Mouse (Mus musculus) layer of hippocampus, postnatal 25 days (tissue): ENCODE results near the gene Wdcp. TPM values are rescaled to one million over a fixed set of nuclear protein-coding genes. Genes with fewer than 3 reads are reported as not detected.
"Not testable (repeated sequence)": the region's sequence is repeated elsewhere in the genome, so short reads cannot be mapped to it uniquely, and the experiment has no call there.

Source experiments
- DNase-seq, 2 experiments: peaks; one replicate each; pipeline ENCODE4 v3.0.0; 2022; ENCODE audit warnings: mixed read lengths in 2 of 2, low spot score in 1 of 2; ENCODE audit errors: extremely low spot score in 1 of 2
- total RNA-seq, 2 experiments: library from RNA; stranded (reverse); gene quantifications; 2 replicates each; pipeline ENCODE4 v1.2.3; 2021

The Wdcp gene
- total RNA-seq, 2 experiments from 2014 or later, result 12.5 to 14.6 TPM

DNA sequence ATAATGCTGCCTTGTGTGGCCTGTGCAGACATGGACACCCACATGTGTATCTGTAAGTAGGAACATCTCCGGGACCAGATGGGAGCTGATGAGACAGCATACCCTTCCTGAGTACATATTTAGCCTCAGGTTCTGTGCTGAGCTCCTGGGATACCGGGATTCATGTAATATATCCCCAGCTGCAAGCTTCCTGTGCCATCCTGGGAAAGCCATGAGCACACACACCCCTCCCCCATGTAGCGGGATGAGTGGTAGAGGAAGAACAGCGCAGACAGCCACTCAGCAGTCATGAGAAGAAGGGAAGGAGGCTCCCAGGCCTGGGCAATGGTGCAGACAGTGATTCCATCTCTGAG, 21.2 kb downstream of the Wdcp start:
- DNase-seq, result no peak

DNA sequence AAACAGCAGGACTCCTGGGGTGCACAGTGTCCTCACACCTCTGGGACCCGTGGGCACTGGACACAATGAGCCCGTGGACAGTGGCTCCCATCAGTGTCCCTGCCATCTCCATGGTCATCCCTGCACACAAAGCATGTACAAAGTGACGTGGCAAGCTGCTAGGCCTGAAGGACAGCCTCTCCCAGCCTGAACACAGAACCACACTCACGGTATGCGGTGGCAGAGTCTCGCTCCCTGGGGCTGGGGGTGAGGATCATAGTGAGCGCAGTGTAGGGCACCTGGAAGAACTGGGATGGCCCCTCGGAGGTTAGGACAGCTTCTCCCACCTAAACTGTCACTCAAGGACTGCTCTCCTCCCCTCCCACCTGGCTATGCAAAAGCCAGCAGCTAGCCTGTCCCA, 25.8 kb downstream of the Wdcp start:
- no peak for DNase-seq

GRCm38 (mm10) chr12:4871260-4871659, 28.2 kb downstream of the Wdcp start:
- no peak for DNase-seq

DNA sequence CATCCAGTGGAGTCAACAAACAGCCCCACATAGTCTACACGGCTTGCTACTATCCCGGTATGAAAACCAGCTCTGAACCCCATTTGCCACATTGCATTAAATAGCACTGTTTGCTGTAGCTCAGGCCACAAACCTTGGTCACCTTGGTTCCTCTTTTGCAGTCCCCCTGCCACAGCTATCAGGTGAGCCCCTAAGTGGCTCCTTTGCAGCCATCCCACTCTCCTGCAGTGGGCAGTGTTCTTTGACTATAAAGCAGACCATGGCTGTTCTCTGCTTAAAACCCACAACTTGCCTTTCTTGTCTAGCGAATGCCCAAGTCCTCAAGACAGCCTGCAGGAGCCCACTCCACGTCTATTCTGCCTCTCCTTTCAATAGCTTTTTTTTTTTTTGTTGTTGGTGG, 29.2 kb downstream of the Wdcp start:
- DNase-seq, result no peak

- no peak for DNase-seq
Observed at GRCm38 (mm10) chr12:4872983-4873477, 29.9 kb downstream of the Wdcp start.

DNA sequence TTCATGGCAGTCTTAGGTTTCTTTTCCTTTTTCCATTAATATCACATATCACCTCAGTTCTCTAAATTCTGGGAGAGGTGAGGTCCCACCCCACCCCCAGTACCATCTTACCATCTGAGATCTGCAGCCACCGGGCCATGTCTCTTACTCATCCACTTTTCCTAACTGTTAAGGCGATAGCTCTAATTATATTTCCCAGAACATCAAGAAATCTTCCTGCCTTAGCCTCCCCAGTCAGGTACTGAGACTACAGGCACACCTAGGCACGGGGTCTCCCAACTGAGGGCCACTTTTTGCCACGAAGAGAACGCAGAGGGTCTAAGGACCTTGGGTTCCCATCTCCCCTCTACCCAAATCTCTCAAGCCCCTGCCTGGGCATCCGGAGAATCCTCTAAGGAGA, 30.4 kb downstream of the Wdcp start:
- no peak for DNase-seq

GRCm38 (mm10) chr12:4874161-4874927, 31.2 kb downstream of the Wdcp start, which contains the start of gene Mfsd2b:
Mfsd2b (minus strand) TSS chr12:4874359.
- peak in 1 of 2 experiments; percentile 37 for DNase-seq

GRCm38 (mm10) chr12:4875623-4876022, 32.5 kb downstream of the Wdcp start:
- DNase-seq, result no peak

GRCm38 (mm10) chr12:4878296-4878783, 35.2 kb downstream of the Wdcp start:
- DNase-seq, result no peak

DNA sequence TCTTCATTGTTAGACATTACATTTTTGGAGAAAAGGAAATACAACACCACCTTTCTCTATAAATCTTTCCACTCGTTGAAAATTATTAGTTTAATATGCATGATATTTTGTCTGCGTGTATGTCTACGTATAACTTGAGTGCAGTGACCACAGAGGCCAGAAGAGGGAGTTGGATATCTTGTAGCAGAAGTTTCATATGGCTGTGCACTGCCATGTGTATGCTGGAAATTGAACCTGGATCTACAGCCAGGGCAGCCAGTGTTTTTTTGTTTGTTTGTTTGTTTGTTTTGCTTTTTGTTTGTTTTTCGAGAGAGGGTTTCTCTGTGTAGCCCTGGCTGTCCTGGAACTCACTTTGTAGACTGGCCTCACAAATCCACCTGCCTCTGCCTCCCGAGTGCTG, 35.9 kb downstream of the Wdcp start:
- no peak for DNase-seq

GRCm38 (mm10) chr12:4882086-4882485, 39.0 kb downstream of the Wdcp start:
- no peak for DNase-seq

GRCm38 (mm10) chr12:4885062-4885461, 42.0 kb downstream of the Wdcp start:
- DNase-seq, result no peak

- DNase-seq, result not testable (repeated sequence)
Observed at GRCm38 (mm10) chr12:4886581-4886980, 43.5 kb downstream of the Wdcp start.

- DNase-seq, result no peak
Observed at GRCm38 (mm10) chr12:4888739-4889138, 45.6 kb downstream of the Wdcp start.

GRCm38 (mm10) chr12:4889251-4889650, 46.1 kb downstream of the Wdcp start:
- DNase-seq, result no peak

DNA sequence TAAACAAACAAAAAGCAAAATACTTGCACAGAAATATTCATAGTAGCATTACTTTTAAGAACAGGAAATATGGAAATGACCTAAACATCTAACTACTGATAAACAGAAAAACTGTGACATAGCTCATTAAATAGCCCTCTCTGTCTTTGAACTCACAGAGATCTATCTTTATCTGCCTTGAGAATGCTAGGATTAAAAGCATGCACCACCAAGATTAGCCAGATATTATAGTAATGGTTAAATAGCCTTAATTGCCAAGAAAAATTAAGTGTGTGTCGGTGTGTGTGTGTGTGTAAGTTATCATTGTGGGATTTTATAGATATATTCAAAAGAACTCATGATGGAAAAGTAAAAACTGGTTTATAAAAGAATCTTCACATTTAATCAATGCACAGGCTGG, 46.8 kb downstream of the Wdcp start:
- no peak for DNase-seq

DNA sequence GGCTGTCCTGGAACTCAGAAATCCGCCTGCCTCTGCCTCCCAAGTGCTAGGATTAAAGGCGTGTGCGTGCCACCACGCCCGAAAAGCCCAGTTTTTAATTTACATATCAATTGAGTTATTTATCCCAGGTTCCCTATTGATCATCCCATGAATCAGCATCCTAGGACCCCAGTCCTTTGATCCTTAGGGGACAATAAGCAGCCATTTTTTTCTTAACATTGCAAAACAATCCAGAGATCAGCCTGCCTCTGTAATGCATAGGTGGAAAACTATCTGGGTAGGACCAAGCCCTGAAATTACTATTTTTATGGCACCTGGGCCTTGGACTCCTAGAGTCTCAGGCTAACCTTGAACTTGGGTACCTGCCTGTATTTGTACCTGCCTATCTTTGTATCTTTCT, 54.9 kb downstream of the Wdcp start:
- no peak for DNase-seq

GRCm38 (mm10) chr12:4905946-4906345, 62.8 kb downstream of the Wdcp start:
- no peak for DNase-seq

DNA sequence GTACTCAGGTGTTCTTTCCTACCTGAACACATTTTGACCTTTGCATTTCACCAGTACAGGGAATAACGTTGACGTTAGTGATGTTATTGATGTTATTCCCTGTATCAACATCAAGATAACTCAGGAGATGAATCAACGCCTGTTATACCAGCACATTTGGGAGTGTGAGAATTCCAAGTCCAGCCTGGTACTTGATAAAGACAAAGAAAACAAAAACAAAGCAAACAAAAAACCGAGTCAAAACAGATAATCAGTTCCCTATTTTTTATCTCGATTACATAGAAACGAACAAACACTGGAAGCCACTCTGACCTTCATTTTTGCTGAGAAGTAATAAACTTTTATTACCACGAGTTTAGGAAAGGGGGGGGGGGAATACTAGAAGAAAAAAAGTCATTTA, 63.4 kb downstream of the Wdcp start:
- DNase-seq, result no peak

- peak; percentile 90 to 94 for DNase-seq
Observed at GRCm38 (mm10) chr12:4906951-4907906, 64.1 kb downstream of the Wdcp start, which contains the start of gene Ubxn2a. Ubxn2a (minus strand) TSS chr12:4907705.

DNA sequence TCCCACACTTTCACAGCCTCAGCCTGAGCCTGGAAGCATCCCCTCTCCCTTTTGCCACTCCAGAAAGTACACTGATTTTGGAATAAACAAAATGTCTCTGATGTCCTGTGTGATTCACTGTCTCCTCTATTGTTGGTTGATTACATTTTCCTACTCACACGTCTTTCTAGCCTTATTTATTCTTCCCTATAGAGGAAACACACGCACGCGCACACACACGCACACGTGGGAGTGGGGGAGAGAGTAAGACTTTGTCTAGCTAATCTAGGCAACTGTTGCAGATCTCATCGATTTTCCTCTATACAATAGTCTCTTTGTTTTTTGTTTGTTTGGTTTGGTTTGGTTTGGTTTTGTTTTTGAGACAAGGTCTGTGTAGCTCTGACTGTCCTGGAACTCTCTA, 65.3 kb downstream of the Wdcp start:
- no peak for DNase-seq
